Mouse (Mus musculus) forebrain, embryonic 13.5 days (tissue): Measurements from ENCODE around the gene Cenpe. TPM values are rescaled to one million over a fixed set of nuclear protein-coding genes. Genes with fewer than 3 reads are reported as not detected.

Experiments used
- ATAC-seq: fragments of 200-750 bp; cut with Nextera tagmentation; 2 replicates; pipeline ENCODE4 v1.8.0; 2017
- H3K27ac ChIP-seq: fragments of 300-500 bp; sonication (generic); 2 replicates; pipeline ENCODE4 v1.5.1; 2015; ENCODE audit warnings: inconsistent platforms, mild to moderate bottlenecking, moderate library complexity
- H3K27me3 ChIP-seq: fragments of 300-500 bp; sonication (generic); 2 replicates; pipeline ENCODE4 v1.6.1; 2015; ENCODE audit warnings: mild to moderate bottlenecking, inconsistent platforms
- H3K36me3 ChIP-seq: fragments of 300-500 bp; sonication (generic); 2 replicates; pipeline ENCODE4 v1.6.1; 2015; ENCODE audit warnings: mild to moderate bottlenecking, inconsistent platforms; ENCODE audit not compliant: poor library complexity, severe bottlenecking
- H3K4me1 ChIP-seq: fragments of 300-500 bp; sonication (generic); 2 replicates; pipeline ENCODE4 v1.6.1; 2015; ENCODE audit warnings: inconsistent platforms
- H3K4me2 ChIP-seq: fragments of 300-500 bp; sonication (generic); 2 replicates; pipeline ENCODE4 v1.6.1; 2015; ENCODE audit warnings: inconsistent platforms, mild to moderate bottlenecking, moderate library complexity
- H3K4me3 ChIP-seq: fragments of 300-500 bp; sonication (generic); 2 replicates; pipeline ENCODE4 v1.5.1; 2015; ENCODE audit warnings: mild to moderate bottlenecking, inconsistent platforms
- H3K9ac ChIP-seq: fragments of 300-500 bp; sonication (generic); 2 replicates; pipeline ENCODE4 v1.6.1; 2015; ENCODE audit warnings: mild to moderate bottlenecking, inconsistent platforms
- H3K9me3 ChIP-seq: fragments of 300-500 bp; sonication (generic); replicated peaks from 2 replicates; pipeline ENCODE4 v1.6.1; 2016; ENCODE audit warnings: inconsistent platforms
- WGBS: fragments of 180-500 bp; shearing (Covaris S2); methylation state at CpG from one replicate; pipeline ENCODE4 v1.1.7; 2015; 5-methylcytosine and 5-hydroxymethylcytosine counted together
- polyA plus RNA-seq: library from polyadenylated mRNA; unstranded; fragments of >200 nt; fragmentation: Nextera tagmentation; extraction: Ambion mirVana; gene quantifications from 2 replicates; pipeline ENCODE4 v1.2.1, GENCODE M21; 2015

Gene Cenpe
- polyA plus RNA-seq, 1 experiment from 2014 or later = 31.8 TPM

DNA sequence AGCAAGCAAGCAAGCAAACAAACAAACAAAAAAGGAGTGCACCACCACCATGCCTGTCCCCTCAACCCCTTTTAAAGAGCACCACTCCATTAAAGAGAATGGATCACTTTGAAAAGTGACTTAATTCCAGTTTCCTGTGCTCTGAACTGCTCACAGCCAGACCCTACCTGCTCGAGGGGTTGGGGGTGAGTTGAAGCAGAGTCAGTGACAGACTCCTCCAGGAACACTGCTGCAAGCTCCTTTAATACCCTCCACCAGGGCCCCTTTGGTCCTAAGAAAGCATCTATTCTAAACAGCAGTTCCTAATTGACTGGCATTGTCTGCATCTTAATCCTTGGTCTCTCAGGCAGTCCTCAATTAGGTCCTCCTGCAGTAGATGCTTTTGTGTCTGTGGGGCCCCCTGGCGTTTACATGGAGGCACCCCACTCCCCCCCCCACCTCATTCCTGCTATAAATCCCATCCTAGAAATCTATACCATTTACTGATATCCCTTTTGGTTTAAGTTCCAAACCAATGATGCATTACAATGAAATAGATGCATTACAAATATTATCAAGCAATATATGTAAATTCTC, 100.7 kb downstream of the Cenpe start:
- Histone ChIP-seq H3K4me3 (no peak overlapping the region), H3K4me1 (peaks cover 6% of the 10 kb centered on the region; the same call in 1 of the 2 replicates), H3K27ac (no peak overlapping the region), H3K27me3 (no peaks in the 10 kb centered on the region), H3K9ac (no peak overlapping the region), H3K9me3 (peaks cover 5% of the 10 kb centered on the region), H3K36me3 (peaks cover 5% of the 10 kb centered on the region; the same call in 1 of the 2 replicates), H3K4me2 (no peak overlapping the region)
- no peak for ATAC-seq
- 4% methylated on average over 2 of the region's 2 CpGs for WGBS

DNA sequence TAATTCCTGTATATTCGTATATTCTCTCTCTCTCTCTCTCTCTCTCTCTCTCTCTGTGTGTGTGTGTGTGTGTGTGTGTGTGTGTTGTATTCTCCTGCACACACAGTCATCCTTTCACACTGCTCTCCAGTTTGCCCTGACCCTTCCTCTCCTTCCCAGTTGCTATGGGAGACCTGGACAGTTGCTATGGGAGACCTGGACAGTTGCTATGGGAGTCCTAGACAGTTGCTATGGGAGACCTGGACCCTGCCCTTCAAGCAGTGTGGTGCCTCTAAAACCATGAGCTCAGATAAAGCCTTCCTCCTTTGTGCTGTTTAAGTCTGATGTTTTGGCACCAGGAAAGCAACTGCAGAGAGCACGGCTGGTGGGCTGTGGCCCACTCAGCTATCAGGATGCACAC, 101.4 kb downstream of the Cenpe start:
- Histone ChIP-seq H3K36me3 (peaks cover 5% of the 10 kb centered on the region; the same call in 1 of the 2 replicates), H3K4me3 (no peak overlapping the region), H3K4me1 (peaks cover 6% of the 10 kb centered on the region; the same call in 1 of the 2 replicates), H3K27me3 (no peaks in the 10 kb centered on the region), H3K9me3 (peaks cover 5% of the 10 kb centered on the region), H3K27ac (no peak overlapping the region), H3K9ac (no peak overlapping the region), H3K4me2 (no peak overlapping the region)
- WGBS = 33% methylated on average over 2 of the region's 2 CpGs
- peak; percentile 68 for ATAC-seq

DNA sequence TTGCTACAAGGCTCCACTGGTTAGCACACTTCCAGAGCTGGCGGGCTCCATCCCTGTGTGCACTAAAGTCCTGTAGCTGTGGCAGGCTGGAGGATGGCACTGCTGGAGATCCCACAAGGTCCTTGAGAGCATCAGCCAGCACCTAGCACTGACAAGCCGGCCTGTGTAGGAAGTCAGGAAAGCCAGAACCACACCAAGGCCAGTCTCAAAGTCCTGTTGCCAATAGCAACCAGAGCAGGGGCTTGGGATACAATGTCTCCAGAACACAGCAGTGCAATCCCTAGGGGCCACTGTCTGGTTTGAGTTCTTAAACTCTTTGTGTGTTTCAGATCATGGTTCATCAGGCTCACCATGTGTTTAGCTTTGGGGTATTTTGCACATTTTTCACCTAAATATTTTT, 102.5 kb downstream of the Cenpe start:
- ATAC-seq = no peak
- no peak overlapping the region for H3K4me2 ChIP-seq
- H3K27me3 ChIP-seq = no peaks in the 10 kb centered on the region
- WGBS = 65% methylated on average over 2 of the region's 2 CpGs
- peaks cover 5% of the 10 kb centered on the region for H3K9me3 ChIP-seq
- no peak overlapping the region for H3K27ac ChIP-seq
- no peak overlapping the region for H3K9ac ChIP-seq
- peaks cover 6% of the 10 kb centered on the region; the same call in 1 of the 2 replicates for H3K4me1 ChIP-seq
- peaks cover 5% of the 10 kb centered on the region; the same call in 1 of the 2 replicates for H3K36me3 ChIP-seq
- H3K4me3 ChIP-seq = no peak overlapping the region

DNA sequence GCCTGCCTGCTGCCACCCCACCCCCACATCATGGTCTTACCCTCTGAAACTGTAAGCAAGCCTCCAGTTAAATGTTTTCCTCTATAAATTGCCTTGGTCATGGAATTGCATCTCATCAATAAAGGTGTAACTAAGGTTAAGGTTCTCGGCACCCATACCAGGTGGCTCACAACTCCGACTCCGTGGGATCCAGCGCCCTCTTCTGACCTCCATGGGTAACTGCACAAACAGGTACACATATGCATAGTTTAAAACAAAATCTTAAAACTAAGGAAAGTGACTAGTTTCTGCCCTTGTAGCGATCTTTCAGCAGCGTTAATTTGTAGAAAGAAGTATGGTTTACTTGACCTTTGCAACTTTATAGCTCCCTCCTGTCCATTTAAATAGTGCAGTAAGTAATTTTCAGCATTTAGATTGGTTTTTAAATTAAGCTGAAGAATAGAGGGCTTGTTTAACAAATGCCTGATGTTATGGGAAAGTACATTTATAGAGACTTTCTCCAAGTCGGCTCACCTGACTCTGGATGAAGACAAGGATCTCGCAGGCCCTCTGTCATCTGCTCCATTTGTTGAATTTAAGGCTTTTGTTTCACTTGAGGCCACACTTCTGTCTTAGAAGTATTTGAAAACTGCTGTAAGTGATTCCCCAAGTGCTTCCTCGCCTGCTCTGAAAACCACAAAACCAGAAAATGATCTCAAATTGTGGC, 103.5 kb downstream of the Cenpe start:
- H3K9ac ChIP-seq = no peak overlapping the region
- H3K4me1 ChIP-seq = peaks cover 6% of the 10 kb centered on the region; the same call in 1 of the 2 replicates
- H3K4me2 ChIP-seq = no peak overlapping the region
- H3K4me3 ChIP-seq = no peak overlapping the region
- ATAC-seq = no peak
- no peak overlapping the region for H3K27ac ChIP-seq
- 91% methylated on average over 9 of the region's 9 CpGs for WGBS
- peaks cover 5% of the 10 kb centered on the region for H3K9me3 ChIP-seq
- H3K36me3 ChIP-seq = peaks cover 5% of the 10 kb centered on the region; the same call in 1 of the 2 replicates
- H3K27me3 ChIP-seq = no peaks in the 10 kb centered on the region

DNA sequence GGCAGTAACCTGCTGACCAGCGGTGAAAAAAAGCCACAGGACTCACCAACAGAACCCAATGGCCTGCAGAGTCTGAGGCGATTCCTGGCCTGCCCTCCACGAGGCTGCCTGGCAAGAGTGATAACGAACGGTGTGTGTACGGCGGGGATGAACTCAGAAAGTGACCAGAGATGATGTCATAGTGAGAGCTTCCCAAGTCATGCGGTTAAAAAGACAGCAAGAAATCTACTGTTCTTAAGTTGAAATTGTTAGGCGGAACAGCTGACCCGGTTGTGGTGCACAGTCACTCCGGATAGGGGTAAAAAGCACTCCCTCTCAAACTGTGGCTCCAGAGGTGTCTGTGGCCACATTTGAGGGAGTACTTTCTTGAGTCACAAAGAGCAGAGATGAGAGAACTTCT, 106.0 kb downstream of the Cenpe start:
- Histone ChIP-seq H3K9ac (no peak overlapping the region), H3K27me3 (no peaks in the 10 kb centered on the region), H3K4me2 (no peak overlapping the region), H3K4me3 (no peak overlapping the region), H3K9me3 (peaks cover 5% of the 10 kb centered on the region), H3K4me1 (no peaks in the 10 kb centered on the region), H3K36me3 (peaks cover 5% of the 10 kb centered on the region; the same call in 1 of the 2 replicates), H3K27ac (no peak overlapping the region)
- no peak for ATAC-seq
- 89% methylated on average over 11 of the region's 11 CpGs for WGBS

Other genes with a start within 250 kb of the Cenpe start
- gene Bdh2, start 68.7 kb downstream of the Cenpe start, polyA plus RNA-seq = 2.9 TPM in 2 replicates
- 0.83 and 1.2 TPM in 2 replicates for gene Slc9b2, start 95.2 kb downstream of the Cenpe start, polyA plus RNA-seq
- gene Slc9b1, start 135.5 kb downstream of the Cenpe start, polyA plus RNA-seq = not detected in 2 replicates
- 77.3 and 80.3 TPM in 2 replicates for gene Cisd2, start 211.4 kb downstream of the Cenpe start, polyA plus RNA-seq
- 470 and 482 TPM in 2 replicates for gene Ube2d3, start 225.6 kb downstream of the Cenpe start, polyA plus RNA-seq